Mouse (Mus musculus): ENCODE data around the gene Pdzd8. TPM values are rescaled to one million over a fixed set of nuclear protein-coding genes. Genes with fewer than 3 reads are reported as not detected.

Pdzd8 gene
- polyA plus RNA-seq, 1 experiment from 2014 or later, result 16.8 TPM

Other genes with a start within 250 kb of the Pdzd8 start
- gene Vax1, start 175.7 kb downstream of the Pdzd8 start, polyA plus RNA-seq (2016; fragmentation: Nextera tagmentation; extraction: Ambion mirVana), result not detected in 2 replicates
- not detected in 2 replicates for gene Kcnk18, start 126.6 kb downstream of the Pdzd8 start, polyA plus RNA-seq (2016; fragmentation: Nextera tagmentation; extraction: Ambion mirVana)
- gene Slc18a2, start 84.9 kb downstream of the Pdzd8 start, polyA plus RNA-seq (2016; fragmentation: Nextera tagmentation; extraction: Ambion mirVana), result 7.4 and 8.1 TPM in 2 replicates
- 14.6 and 18.4 TPM in 2 replicates for gene Rps12-ps3, start 23.5 kb downstream of the Pdzd8 start, polyA plus RNA-seq (2016; fragmentation: Nextera tagmentation; extraction: Ambion mirVana)
- 12.0 and 18.9 TPM in 2 replicates for gene Emx2, start 112.6 kb upstream of the Pdzd8 start, polyA plus RNA-seq (2016; fragmentation: Nextera tagmentation; extraction: Ambion mirVana)

Measured in limb, embryonic 12.5 days (tissue).